Mouse (Mus musculus) urinary bladder, postnatal 4 days (tissue): ENCODE measurements around the gene Lama4.
A peak's percentile ranks its signal among the peaks of the same experiment; 100 is the strongest.

ENCODE experiments used
- DNase-seq, 2 experiments: peaks; one replicate each; pipeline ENCODE4 v3.0.0; 2021 to 2022; ENCODE audit warnings: low spot score in 2 of 2

The Lama4 gene

DNA sequence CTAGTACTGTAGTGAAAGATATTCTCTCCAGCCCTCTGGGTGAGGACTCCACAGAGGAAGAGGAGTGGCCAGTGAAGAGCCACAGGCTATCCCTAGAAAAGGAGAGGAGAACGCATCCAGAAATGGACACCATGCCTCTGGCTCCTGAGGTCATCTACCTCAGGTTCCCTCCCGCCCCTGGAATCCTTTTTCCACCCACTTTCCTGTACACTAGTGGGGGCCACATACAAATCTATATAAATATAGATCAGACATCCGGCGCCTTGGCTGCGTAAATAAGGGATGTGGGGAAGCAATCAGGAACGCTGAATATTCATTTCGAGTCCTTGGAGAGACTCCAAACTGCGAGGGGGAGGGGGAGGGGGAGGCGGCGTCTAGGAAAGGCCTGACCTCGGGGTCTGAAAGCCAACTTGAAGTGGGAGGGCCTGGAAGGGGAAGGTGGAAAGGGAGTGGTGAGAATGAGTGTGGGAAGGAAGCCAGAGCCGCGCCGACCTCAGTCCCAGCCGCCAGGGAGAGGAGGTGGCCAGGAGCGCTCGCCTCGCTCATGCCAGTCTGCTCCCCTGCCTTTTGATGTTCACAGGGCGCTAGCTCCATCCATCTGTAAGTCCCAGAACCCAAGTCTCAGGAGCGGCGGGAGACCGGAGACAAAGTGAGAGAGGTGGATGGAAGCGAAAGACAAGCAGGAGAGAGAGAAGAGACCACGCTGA lies at the start of gene Lama4:
TSS of gene Lama4 (plus strand) at position 441 of the 707 bp plus-strand sequence.
- peak; percentile 65 to 78 for DNase-seq

DNA sequence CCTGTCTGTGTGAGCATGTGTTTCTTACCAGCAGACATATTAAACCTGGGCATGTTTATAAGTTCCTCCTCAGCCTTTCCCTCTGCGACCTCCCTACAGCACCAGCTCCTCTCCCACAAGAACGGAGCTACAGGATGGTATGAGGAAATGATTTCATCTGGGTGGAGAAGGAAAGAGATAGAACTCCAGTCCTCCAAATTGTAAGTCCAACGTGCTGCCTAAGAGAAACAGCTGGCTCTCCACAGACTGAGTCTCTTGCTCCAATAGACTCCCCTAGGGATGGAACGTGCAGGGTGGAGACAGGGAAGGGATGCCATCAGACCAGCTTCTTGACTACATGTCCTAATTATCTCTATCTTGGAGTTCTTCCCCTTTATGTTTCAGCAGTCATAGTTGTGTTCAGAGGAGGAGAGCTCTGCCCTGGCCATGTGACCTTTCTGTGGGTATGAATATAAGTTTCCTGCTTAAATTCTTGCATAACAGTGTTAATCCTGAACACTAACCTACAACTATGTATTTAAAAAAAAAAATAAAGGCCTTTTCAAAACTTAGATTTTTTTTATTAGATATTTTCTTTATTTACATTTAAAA lies 49.2 kb upstream of the Lama4 start:
- peak in 1 of 2 experiments; percentile 24 for DNase-seq

DNA sequence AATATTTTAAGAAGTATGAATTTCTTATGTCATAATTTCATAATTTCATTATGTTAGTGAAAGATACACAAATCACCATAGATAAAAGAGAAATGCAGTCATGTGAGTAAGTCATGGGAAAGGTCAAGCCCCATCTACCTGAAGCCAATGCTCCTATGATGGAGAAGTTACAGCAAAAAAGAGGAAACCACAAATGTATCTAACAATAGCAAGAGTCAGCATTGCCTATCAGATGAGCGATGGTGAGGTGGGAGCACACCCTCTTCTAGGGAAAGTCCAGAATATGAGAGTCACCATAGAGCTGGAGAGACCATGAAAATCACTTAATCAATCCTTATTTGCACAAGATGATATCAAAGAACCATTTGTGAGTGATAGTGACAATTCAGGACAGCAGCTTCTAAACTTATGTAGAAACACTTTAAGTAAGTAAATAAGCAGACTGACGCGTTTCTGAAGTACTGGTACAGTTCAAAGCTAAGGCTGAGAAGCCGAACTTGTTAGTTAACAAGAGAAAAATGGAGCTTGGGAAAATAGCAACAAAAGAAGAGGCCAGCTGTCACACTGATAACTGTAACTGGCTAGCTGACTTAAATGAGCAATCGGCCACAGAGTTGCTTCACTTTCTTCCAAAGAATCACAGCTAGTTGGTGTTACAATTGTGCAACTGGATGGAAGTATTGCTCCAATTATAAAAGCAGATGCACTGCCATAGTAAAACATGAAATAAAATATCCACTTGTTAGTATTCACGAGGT lies 36.2 kb upstream of the Lama4 start:
- DNase-seq, result no peak

DNA sequence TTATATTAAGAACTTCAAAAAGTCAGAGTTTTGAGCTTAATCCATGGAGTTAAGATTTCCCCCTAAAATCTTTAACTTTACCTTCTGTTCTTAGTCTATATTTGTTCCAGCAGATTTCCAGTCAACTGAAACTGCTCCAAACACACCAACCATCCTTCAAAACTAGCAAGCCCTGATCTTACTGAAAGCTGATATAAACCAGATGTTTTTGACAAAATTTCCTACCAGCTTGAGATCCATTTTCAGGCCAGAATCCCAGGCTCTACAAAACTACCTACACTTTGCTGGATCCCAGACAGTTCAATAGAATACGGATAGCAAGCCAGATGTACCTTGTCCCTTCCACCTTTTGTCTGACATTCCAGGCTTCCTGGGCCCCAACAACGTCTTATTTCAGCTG lies 20.6 kb upstream of the Lama4 start:
- DNase-seq, result no peak

DNA sequence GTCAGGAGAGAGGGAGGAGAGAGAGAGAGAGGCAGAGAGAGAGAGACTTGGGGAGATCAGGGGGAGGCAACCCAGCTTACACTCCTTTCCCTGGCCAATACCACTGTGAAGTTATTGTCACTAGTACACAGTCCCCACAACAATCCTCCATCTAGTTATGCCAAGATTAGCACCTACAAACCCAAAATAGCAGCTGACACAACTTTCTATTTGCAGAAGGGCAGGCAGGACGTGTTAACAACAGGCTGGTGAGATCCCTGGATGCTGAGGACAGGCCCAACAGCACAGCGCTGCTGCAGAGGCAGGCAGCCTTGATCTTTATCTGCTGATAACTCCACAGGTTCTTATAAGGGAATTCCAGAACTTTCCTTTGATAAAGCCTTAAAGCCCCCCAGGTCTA lies 3.4 kb upstream of the Lama4 start:
- no peak for DNase-seq

DNA sequence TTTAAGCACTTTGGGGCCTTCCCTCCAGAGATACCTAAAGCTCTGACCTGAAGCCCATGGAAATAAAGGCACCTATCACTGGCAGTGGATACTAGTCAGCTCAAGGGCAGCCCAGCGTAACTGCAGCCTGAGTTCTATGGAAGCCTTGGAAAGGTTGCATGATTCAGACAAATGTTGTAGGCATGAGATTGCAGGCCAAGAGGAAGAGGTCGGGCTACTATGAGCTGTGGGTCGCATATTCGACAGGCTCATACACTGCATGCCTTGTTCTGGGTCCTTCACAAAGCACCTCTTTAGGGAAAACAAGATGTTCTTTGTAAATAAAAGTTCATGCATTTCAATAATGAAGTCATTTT lies 618 bp upstream of the Lama4 start:
- no peak for DNase-seq

DNA sequence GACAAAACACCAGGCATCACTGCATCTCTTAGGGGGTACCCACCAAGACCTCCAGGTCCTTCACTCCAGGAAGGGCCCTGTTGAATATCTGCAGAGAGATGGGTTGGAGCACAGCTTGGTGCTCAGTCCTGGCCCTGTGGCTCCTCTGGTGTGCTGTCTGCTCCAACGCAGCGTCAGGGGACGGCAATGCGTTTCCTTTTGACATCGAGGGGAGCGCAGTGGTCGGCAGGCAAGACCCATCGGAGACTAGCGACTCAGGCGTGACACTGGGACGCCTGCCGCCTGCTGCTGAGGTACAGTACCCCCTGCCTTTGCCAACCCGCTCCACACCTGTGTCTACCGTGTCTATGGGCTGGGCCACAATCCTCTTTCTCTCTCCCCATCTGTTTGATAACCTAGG lies 542 bp downstream of the Lama4 start:
- DNase-seq, result peak in 1 of 2 experiments; percentile 24

DNA sequence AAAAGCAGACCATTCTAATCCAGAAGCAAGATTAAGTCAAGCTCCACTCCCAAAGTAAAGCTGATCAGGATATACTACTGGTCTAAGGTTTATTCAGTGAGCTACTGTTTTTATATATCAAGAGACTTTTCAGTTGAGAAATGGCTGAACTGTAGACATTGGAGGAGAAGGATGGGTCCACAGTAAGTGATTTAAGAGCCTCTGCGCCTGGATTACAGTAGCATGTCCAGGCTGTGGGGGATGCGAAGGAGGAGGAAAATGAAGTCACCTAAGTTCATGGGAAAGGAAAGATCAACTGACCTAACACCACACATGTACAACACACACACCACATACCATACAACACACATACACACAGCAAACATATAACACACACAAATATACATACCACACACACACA lies 1.3 kb downstream of the Lama4 start:
- DNase-seq, result no peak

DNA sequence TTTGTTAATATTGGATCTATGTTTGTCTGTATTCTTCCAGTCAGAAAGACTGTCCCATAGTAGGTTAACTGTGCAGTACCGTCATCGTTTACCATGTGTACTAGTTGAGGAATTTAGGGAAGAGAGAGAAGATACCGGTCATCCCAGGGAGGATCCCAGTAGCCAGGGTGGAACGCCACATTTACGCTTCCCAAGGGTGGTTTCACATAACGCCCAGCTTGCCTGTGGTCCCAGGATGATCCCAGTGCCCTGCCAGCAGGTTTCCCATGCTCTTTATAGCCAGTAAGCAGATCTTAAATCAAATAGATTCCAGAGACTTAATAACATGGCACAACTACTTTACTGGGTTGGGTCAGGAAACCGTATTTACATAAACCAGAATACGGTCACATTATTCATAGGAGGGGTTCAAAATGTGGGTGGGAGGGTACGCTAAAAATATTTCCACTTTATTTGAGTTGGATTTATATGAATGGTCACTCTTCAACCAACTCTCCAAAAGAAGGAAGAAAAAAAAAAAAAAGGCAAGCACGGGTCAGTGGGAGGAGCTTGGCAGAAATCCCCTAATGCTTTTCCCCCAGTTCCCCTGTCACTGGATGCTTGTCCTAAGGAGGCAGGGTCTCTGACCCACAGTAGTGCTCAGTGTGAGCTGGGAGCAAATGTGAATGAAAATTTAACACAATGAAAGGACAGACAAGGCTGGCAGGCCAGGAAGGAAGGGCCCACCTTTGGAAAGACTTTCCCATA lies 3.2 kb downstream of the Lama4 start:
- DNase-seq, result no peak

DNA sequence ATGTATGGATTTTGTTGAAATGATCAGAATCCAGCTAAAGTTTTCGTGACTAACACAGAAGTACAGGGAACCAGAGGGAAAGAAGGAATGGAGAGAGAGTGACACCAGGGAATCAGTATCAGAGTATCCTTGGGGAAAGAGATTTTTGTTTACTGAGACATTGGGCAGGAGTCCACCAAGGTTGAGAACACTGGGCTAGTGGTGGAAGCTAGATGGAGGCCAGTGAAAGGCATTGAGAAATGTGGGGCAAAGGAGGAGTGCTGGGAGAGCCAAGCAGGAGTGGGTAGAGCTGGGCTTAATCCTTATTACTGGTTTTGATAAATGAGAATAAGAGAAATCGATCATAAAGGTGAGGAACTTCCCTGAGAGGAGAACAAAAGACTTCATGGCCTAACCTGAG lies 4.2 kb downstream of the Lama4 start:
- DNase-seq, result no peak

DNA sequence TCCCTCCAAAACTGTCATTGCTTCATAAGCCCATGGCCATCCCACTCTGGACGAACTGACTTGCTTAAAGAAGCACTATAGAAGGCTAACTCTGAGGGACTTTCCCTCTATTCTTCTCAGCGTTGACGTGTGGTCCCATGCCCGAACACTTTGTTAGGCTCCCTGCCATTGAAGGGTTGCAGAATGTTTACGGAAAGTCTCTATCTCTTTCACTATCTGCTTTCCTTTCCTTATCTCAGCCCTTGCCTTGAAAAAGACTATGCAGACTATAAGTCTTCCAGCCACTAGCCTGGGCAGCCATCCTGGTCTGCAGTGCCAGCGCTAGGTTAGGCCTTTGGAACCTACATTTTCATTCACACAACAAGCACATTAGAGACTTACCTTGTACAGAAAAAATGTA lies 4.7 kb downstream of the Lama4 start:
- no peak for DNase-seq

DNA sequence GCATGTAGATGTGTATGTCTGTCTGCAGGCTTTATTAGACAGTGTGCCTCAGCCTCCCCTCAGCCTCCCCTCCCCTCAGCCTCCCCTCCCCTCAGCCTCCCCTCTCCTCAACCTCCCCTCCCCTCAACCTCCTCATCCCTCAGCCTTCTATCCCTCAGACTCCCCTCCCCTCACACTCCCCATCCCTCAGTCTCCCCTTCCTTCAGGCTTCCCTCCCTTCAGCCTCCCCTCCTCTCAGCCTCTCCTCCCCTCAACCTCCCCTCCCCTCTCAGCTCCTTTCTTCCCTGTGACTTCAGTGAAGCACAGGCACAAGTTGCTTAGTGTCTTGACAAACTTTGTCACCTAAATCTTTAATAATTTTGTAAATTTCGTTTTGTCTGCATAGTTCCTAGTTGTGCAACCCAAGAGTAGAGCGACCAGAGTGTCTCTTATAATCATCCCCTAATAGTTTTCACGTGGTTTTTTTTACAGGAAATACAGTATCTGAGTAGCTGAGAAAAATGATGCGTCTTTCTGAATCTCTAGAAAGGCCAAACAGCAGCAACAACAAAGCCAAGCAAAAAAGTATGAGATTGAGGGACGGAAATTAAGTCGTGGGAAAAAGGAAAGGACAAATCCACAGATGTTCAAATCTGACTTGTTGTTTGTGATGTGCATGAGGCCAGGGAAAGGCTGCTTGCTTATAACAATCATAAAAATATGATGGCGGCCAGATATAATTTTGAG lies 7.1 kb downstream of the Lama4 start:
- no peak for DNase-seq

DNA sequence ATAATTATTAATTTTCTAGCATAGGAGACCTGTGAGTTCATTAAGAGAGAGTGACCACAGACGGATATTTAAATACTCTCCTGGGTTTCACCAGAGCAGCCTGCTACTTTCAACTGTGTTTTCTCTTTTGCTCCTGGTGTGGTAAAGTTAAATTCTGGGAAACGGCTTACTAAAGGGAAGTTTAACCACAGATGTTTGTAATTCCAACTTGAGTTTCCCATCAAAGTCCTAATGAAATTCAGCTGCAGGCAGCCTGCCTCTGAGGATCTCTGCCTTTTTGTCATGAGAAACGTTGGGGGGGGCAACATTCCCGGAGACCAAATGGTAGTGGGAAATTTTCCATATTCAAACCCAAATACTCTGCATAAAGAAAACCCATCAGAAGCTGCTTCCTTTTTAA lies 7.7 kb downstream of the Lama4 start:
- no peak for DNase-seq

DNA sequence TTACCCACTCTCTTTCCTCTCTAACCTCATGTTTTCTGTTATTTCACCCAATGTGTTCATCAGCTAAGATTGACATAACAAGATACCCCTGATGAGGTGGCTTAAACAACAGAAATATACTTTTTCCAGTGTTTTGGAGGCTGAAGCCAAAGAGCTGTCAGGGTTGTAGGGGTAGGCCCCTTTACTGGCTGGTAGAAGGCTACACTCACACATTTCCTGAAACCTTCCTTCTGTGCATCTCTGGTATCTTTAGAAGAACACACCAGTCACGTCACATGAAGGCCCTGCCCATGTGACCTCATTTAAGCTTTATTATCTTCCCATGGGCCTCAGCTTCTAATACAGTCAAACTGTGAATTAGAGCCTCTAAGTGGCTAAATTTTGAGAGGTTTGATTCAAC lies 12.9 kb downstream of the Lama4 start:
- no peak for DNase-seq

DNA sequence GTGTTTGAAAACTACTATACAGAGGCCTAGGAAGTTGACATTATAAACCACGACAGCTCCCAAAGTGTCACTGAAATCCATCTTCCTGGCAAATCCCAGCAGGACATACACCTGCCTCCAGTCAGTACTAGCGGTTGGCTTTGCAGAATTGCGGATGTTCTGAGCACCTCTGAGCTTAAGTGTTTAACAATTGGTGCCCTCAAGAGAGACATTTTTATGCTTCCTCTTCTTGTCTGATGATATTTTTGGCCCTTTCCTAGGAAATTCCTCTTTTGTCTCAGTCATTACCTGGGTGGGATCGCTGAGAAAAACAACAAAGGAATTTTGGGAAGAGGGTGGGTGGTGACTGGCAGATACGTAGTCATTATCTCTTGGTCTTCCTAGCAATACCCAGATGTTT lies 14.4 kb downstream of the Lama4 start:
- DNase-seq, result no peak

DNA sequence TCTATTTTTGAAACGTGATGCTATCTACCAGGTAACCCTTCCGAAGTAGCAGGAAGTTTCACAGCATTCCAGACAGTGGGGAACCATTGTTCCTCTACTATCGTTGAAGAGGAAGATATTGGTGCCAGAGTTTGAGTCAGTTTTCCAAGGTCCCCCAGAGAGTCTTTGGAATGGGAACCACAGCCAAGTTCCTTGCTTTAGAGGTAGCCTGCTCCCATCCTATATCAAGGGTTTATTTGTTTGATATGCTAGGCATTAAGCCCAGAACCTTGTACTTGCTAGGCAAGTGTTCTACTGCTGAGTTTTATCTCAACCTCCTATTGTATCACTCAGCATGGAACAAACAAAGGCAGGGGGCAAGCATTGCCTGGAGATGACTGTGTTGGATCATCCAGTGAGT lies 15.7 kb downstream of the Lama4 start:
- no peak for DNase-seq

DNA sequence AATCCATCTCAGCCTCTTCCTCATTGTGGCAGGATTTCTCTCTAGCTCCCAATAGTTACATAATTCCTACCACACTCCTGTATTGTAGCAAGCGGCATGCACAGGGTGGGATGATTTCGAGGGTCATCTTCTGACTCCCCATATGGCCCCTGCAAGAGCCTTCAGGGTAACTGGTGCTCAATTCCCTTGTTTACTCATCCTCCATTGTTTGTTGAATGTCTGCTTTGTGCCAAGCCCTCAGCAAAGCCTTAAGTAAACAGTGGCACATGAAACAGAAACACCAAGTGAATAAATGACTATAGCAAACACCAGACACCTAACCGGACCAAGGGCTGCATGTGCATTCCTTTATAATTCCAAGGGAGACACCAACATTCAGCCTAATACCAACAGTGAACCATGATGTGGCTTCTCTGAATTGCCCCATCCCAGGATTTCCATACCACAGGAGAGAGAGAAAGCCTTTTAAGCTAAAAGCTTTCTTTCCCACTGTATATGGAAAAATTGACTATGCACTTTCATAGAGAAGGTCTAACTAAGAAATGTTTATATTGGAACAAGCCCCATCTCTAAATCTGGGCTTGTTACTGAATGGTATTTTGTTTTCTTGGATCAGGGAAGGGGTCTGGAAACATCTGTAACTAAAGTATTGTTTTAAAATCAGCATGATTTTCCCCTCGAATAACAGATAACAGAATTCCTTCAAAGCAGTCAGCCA lies 19.2 kb downstream of the Lama4 start:
- no peak for DNase-seq

DNA sequence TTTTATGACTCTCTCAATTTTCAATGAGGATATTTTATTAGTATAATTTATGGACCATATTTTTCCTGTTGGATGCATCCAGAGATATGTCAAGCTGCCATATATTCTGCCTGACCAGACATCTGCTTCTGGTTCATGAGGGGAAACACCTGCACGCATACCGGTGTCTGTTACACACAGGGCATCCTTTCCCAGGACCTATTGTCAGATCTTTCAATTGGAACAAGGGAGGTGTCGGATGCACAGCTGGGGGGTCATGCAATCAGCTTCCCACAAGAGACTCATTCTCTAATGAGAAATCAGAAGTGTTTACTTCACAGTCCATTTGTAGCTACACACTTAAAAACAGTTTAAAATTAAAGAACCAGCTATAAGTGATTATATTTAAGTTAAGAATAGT lies 20.7 kb downstream of the Lama4 start:
- no peak for DNase-seq

DNA sequence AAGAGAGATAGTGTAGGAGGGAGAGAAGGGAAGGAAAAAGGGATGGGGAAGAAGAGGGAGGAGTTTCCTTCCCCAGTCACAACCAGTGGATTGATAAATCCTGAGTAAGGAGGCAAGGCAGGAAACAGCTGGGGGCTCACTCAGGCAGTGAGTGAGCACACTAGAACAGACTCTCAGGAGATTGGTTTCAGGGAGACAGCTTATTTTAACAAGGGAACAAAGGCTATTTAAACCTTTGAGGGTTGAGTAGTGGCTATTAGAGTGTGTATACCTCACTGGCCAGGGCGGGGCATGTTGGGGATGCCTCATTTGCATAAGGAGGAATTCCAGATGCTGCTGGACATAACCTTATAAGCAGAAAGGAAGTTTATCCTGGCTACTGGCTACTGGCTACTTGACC lies 27.5 kb downstream of the Lama4 start:
- DNase-seq, result no peak

DNA sequence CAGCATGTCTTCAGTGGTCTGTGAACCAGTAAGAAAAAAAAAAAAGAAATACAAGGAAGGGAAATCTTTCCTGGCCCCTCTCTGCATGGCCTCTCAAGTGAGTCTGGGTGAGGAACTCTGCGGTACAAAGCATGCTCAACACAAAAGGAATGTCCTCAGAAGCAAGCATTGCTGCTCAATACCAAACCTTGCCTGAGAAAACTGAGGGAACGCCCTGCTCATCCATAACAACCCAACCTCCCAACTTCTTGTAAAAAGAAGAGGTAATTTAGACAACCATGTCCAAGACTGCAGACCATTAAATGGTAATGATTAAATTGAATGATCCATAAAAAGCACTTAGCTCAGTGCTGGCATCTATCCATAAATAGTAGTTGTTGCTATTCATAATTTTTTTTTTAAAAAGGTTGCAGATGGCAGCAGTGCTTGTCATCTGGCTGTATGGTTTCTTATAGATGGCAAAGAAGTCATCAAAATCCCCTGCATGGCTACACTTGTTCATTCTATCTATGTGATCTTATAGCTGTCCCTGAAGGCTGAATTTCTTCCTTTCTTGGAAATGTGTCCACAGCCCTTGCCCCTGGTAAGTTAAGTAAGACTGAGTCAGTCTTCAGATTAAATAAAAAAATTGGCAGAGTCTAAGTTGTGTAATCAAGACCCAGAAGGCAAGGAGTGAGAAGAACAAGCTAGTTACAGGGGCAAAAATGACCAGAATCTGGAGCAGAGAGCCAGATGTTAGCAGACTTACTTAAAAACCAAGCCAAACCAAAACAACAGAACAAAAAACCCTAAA lies 28.5 kb downstream of the Lama4 start:
- no peak for DNase-seq
